Mouse (Mus musculus): ENCODE measurements at regions not wholly inside any gene's neighbourhood (a gene's known extent, or its start where the extent isn't known, plus 50 kb on each side); places are given as distances from the start of the nearest gene placed in this dataset.

- no peak for DNase-seq
Observed at GRCm38 (mm10) chr1:147273324-147273723, 778.8 kb downstream of the Brinp3 start.

DNA sequence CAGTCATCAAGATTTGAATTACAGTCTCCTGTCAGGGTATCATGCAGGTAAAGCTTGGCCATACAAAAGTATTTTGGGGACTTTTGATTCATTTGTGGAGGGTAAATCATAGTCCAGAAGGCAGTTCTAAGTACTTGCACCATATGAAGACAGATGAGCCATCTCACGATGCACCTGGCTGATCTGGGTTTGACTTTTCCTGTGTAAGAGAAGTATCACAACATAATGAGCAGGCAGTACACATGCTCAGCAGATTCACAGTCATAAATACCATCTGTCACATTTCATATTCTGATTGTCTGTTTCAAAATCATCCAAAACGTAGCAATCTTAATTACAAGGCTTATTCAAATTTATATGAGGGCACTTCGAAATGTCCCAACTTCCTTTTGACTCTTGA, 796.6 kb downstream of the Brinp3 start:
- no peak for DNase-seq

- DNase-seq: no peak
Observed at GRCm38 (mm10) chr1:147309246-147309645, 814.7 kb downstream of the Brinp3 start.

DNA sequence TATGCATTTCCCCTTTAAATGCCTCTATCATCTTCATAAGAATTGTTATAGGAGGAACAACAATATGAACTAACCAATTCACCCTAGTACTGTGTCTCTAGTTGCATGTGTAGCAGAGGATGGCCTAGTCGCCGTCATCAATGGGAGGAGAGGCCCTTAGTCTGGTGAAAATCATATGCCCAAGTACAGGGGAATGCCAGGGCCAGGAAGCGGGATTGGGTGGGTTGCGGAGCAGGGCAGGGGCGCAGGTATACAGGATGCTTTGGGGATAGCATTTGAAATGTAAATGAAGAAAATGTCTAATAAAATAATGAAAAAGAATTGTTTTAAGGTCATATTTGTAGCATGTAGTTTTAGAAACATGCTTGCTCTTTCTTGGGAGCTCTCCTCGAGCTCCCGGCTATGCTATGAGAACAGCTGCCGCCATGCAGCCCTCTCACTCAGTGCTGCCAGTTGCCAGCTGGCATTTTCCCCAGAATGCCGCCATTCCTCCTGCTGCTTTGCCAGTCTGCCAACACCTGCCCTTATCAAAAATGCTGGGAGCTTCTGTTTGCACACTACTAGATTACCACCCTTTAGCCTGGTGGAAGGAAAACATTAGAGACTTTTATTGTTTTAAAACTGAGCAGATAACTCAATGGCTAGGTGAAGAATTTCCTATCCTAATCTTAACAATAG, 848.9 kb downstream of the Brinp3 start:
- no peak for DNase-seq

DNA sequence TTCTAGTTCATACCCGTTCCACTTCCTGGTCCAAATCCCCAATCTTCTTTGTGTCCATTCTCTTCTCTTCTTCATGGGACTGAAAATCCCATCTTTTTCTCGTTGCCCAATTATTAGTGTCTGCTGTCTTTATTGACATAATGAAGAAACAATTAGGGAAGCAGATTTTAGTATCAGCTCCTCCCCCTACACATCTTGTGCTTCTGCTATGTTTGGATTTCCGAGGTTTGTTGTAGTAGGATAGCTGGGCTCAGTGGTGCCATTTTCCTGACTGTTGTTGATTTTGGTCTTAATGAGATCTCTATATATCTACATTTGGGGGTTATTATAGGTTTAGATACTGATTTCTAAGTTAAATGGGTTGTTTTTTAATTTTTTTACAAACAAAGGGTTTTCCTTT, 849.5 kb downstream of the Brinp3 start:
- no peak for DNase-seq
